Mouse (Mus musculus) stomach, embryonic 16.5 days (tissue): Measurements from ENCODE around the gene Dner. TPM values are rescaled to one million over a fixed set of nuclear protein-coding genes. Genes with fewer than 3 reads are reported as not detected.

Experiments used
- ATAC-seq: fragments of 200-750 bp; cut with Nextera tagmentation; 2 replicates; pipeline ENCODE4 v1.8.0; 2017; ENCODE audit warnings: moderate number of reproducible peaks, moderate TSS enrichment; ENCODE audit not compliant: insufficient read depth, low FRiP score
- H3K27ac ChIP-seq: fragments of 300-500 bp; sonication (generic); 2 replicates; pipeline ENCODE4 v1.5.1; 2014; ENCODE audit warnings: low read length
- H3K27me3 ChIP-seq: fragments of 300-500 bp; sonication (generic); 2 replicates; pipeline ENCODE4 v1.6.1; 2014; ENCODE audit warnings: low read length, control low read depth, mixed read lengths; ENCODE audit not compliant: control insufficient read depth, insufficient read depth
- H3K36me3 ChIP-seq: fragments of 300-500 bp; sonication (generic); 2 replicates; pipeline ENCODE4 v1.6.1; 2014; ENCODE audit warnings: low read length; ENCODE audit not compliant: control insufficient read depth, insufficient read depth
- H3K4me1 ChIP-seq: fragments of 300-500 bp; sonication (generic); 2 replicates; pipeline ENCODE4 v1.6.1; 2014; ENCODE audit warnings: low read length, control low read depth, mixed read lengths; ENCODE audit not compliant: control insufficient read depth, insufficient read depth
- H3K4me2 ChIP-seq: fragments of 300-500 bp; sonication (generic); 2 replicates; pipeline ENCODE4 v1.6.1; 2014; ENCODE audit warnings: low read depth, low read length, mixed read lengths
- H3K4me3 ChIP-seq: fragments of 300-500 bp; sonication (generic); replicated peaks from 2 replicates; pipeline ENCODE4 v1.5.1; 2014; ENCODE audit warnings: mild to moderate bottlenecking, low read length
- H3K9ac ChIP-seq: fragments of 300-500 bp; sonication (generic); 2 replicates; pipeline ENCODE4 v1.6.1; 2014; ENCODE audit warnings: low read length
- H3K9me3 ChIP-seq: fragments of 300-500 bp; sonication (generic); replicated peaks from 2 replicates; pipeline ENCODE4 v1.6.1; 2016; ENCODE audit warnings: low read length, control low read depth; ENCODE audit not compliant: control insufficient read depth
- WGBS: fragments of 180-500 bp; shearing (Covaris S2); extraction: QIAGEN DNeasy Blood & Tissue Kit; methylation state at CpG from one replicate; pipeline ENCODE4 v1.1.7; 2014; 5-methylcytosine and 5-hydroxymethylcytosine counted together
- polyA plus RNA-seq: library from polyadenylated mRNA; unstranded; fragments of >200 nt; fragmentation: Nextera tagmentation; extraction: Ambion mirVana; gene quantifications from 2 replicates; pipeline ENCODE4 v1.2.1, GENCODE M21; 2015

Gene Dner
- polyA plus RNA-seq, 1 experiment from 2014 or later = 3.2 TPM

DNA sequence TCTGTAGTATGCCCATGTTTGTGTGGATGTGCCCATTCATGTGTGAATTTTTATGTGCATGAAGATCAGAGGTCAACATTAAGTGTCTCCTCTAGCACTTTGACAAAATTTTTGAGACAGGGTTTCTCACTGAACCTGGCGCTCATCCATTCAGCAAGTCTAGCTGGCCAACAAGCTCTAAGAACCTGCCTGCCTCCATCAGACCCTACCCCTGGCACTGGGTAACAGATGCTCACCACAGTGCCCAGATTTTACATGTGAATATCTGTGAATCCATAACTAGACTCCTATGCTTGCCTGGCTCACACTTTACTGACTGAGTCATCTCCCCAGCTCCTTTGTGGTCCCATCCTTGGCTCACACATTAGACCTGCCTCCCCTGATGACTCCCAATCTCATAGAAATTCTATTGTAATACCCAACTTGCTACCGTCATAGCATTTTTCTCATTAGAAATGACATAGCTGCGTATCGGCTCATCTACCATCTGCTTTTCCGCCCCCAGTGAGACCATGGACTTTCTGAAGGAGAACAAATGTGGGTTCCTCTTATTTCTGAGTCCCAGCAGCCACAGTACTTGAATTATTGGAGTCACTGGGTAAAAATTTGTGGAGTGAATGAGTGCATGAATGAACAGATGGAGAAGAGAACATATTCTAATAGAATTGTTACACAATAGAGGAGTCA, 231.9 kb downstream of the Dner start:
- Histone ChIP-seq H3K4me2 (no peak overlapping the region), H3K27me3 (no peaks in the 10 kb centered on the region), H3K27ac (no peak overlapping the region), H3K9ac (no peak overlapping the region), H3K4me3 (no peak overlapping the region), H3K36me3 (no peaks in the 10 kb centered on the region), H3K9me3 (no peaks in the 10 kb centered on the region), H3K4me1 (no peaks in the 10 kb centered on the region)
- no peak for ATAC-seq
- 93% methylated on average over 5 of the region's 5 CpGs for WGBS

DNA sequence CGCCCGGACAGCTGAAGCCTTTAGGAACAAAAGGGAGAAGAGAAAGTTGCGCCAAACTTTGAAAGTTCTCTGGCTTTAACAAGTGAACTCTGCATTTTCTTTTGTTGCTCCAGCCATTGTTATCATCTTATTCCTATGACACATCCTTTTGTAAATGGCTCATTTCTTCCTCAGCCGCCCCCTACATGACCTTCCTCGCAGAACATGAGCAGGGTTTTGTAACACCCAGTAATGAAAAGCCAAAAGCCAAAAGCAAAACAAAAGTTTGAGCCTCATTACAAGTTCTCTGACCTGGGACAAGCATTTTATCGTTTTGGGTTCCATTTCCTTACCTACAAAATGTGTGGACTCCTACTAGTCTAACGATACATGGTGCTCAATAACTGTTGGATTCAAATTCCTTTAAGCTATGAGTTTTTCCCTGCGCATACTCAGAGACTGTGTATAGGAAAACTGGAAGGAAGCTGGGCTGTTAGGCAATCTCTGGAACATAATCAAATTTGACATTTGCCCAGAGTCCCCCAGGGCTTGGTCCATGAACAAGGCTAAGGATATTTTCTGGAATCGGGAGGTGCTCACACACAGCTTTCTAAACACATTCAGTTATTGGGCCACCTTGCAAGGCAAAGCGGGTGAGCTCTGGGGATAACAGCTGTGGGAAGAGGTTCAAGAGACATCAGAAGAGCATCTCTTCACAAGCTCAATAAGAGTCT, 246.3 kb downstream of the Dner start:
- Histone ChIP-seq H3K27me3 (no peaks in the 10 kb centered on the region), H3K9me3 (no peaks in the 10 kb centered on the region), H3K4me2 (no peak overlapping the region), H3K4me3 (no peak overlapping the region), H3K27ac (no peak overlapping the region), H3K36me3 (no peaks in the 10 kb centered on the region), H3K9ac (no peak overlapping the region), H3K4me1 (no peaks in the 10 kb centered on the region)
- ATAC-seq = no peak
- WGBS = 85% methylated on average over 10 of the region's 10 CpGs

DNA sequence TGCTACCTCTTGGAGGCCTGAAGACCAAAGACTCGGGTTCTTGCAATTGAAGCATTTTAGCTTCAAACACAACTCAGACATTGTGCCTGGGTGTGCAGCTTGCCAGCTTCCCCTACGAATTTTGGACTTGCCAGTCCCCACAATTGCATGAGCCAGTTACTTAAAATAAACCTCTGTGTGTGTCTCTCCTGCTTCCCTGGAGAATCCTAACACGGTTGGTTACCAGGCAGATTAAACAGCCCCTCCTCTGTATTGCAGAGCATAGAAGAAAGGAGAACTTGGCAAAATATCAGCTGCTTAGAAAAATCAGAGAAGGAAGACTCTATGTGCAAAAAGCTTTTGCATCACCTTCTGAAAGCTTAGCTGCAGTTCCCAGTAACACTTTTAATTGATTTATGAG, 252.4 kb downstream of the Dner start:
- ATAC-seq = no peak
- Histone ChIP-seq H3K27me3 (no peaks in the 10 kb centered on the region), H3K9me3 (no peaks in the 10 kb centered on the region), H3K9ac (no peak overlapping the region), H3K4me1 (no peaks in the 10 kb centered on the region), H3K4me2 (no peak overlapping the region), H3K4me3 (no peak overlapping the region), H3K27ac (no peak overlapping the region), H3K36me3 (no peaks in the 10 kb centered on the region)
- 58% methylated on average over 3 of the region's 3 CpGs for WGBS

- Histone ChIP-seq H3K9me3 (no peaks in the 10 kb centered on the region), H3K36me3 (no peaks in the 10 kb centered on the region)
- WGBS = 85% methylated on average over 5 of the region's 5 CpGs
These were observed 253.0 kb downstream of the Dner start for GRCm38 (mm10) chr1:84443050-84443449.

GRCm38 (mm10) chr1:84441419-84441818, 254.6 kb downstream of the Dner start:
- no peak for ATAC-seq
- Histone ChIP-seq H3K4me1 (no peaks in the 10 kb centered on the region), H3K9me3 (no peaks in the 10 kb centered on the region), H3K27ac (no peak overlapping the region), H3K27me3 (no peaks in the 10 kb centered on the region), H3K9ac (no peak overlapping the region), H3K4me2 (no peak overlapping the region), H3K4me3 (no peak overlapping the region), H3K36me3 (no peaks in the 10 kb centered on the region)
- 85% methylated on average over 3 of the region's 3 CpGs for WGBS

More at GRCm38 (mm10) chr1:84443050-84443449, 253.0 kb downstream of the Dner start:
- H3K27ac ChIP-seq = no peak overlapping the region
- H3K9ac ChIP-seq = no peak overlapping the region
- no peak for ATAC-seq
- no peak overlapping the region for H3K4me3 ChIP-seq
- no peak overlapping the region for H3K4me2 ChIP-seq
- no peaks in the 10 kb centered on the region for H3K4me1 ChIP-seq
- H3K27me3 ChIP-seq = no peaks in the 10 kb centered on the region

GRCm38 (mm10) chr1:84437565-84437964, 258.5 kb downstream of the Dner start:
- Histone ChIP-seq H3K4me3 (no peak overlapping the region), H3K27ac (no peak overlapping the region), H3K36me3 (no peaks in the 10 kb centered on the region), H3K4me2 (no peak overlapping the region), H3K9me3 (no peaks in the 10 kb centered on the region), H3K4me1 (no peaks in the 10 kb centered on the region), H3K9ac (no peak overlapping the region), H3K27me3 (no peaks in the 10 kb centered on the region)
- no peak for ATAC-seq

- no peak for ATAC-seq
- no peak overlapping the region for H3K4me3 ChIP-seq
- H3K4me1 ChIP-seq = no peaks in the 10 kb centered on the region
- H3K27me3 ChIP-seq = no peaks in the 10 kb centered on the region
- no peak overlapping the region for H3K27ac ChIP-seq
- WGBS = 63% methylated on average over 1 of the region's 1 CpGs
- H3K4me2 ChIP-seq = no peak overlapping the region
- H3K9me3 ChIP-seq = no peaks in the 10 kb centered on the region
- H3K36me3 ChIP-seq = no peaks in the 10 kb centered on the region
- H3K9ac ChIP-seq = no peak overlapping the region
These were observed 259.7 kb downstream of the Dner start for GRCm38 (mm10) chr1:84436281-84436680.

GRCm38 (mm10) chr1:84433291-84433980, 262.6 kb downstream of the Dner start:
- H3K4me2 ChIP-seq = no peak overlapping the region
- 74% methylated on average over 6 of the region's 6 CpGs for WGBS
- ATAC-seq = no peak
- no peak overlapping the region for H3K27ac ChIP-seq
- no peaks in the 10 kb centered on the region for H3K4me1 ChIP-seq
- H3K36me3 ChIP-seq = no peaks in the 10 kb centered on the region
- H3K9me3 ChIP-seq = no peaks in the 10 kb centered on the region
- no peak overlapping the region for H3K9ac ChIP-seq
- H3K4me3 ChIP-seq = no peak overlapping the region
- no peaks in the 10 kb centered on the region for H3K27me3 ChIP-seq

- no peaks in the 10 kb centered on the region for H3K27me3 ChIP-seq
- H3K4me1 ChIP-seq = no peaks in the 10 kb centered on the region
- H3K9ac ChIP-seq = no peak overlapping the region
- WGBS = 71% methylated on average over 1 of the region's 1 CpGs
- H3K9me3 ChIP-seq = no peaks in the 10 kb centered on the region
- no peak overlapping the region for H3K4me3 ChIP-seq
- no peaks in the 10 kb centered on the region for H3K36me3 ChIP-seq
- ATAC-seq = no peak
- no peak overlapping the region for H3K4me2 ChIP-seq
- no peak overlapping the region for H3K27ac ChIP-seq
These were observed 263.7 kb downstream of the Dner start for GRCm38 (mm10) chr1:84432311-84432710.
